Mouse (Mus musculus): ENCODE results near the gene Trove2.

DNA sequence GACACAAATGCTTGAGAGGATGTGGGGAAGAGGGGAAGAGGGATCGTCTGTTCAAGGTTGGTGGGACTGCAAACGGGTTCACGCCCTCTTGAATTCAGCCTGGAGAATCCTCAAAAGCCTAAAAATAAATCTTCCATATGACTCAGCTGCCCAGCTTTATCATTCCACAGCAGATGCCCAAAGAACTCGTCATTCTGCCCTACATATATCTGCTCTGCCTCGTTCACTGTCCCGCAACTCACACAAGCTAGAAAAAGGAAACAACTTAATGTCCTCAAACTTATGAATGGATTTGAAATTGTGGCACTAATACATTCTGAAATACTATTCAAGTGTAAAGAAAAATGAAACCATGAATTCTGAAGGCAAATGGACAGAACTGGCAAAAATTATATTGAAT lies 3.0 kb downstream of the Trove2 start:
- TF ChIP-seq CTCF (IDR thresholded peaks at IDR 0.05), result no peak
- TF ChIP-seq EP300 (IDR thresholded peaks at IDR 0.05), result no peak
